Mouse (Mus musculus) kidney, adult 9 months (tissue): ENCODE measurements around the gene Frk.
A peak's percentile ranks its signal among the peaks of the same experiment; 100 is the strongest.
"Not testable (repeated sequence)": the region's sequence is repeated elsewhere in the genome, so short reads cannot be mapped to it uniquely, and the experiment has no call there.

ENCODE experiments used
- DNase-seq: peaks from one replicate; pipeline ENCODE4 v3.0.0; 2022

Gene Frk

DNA sequence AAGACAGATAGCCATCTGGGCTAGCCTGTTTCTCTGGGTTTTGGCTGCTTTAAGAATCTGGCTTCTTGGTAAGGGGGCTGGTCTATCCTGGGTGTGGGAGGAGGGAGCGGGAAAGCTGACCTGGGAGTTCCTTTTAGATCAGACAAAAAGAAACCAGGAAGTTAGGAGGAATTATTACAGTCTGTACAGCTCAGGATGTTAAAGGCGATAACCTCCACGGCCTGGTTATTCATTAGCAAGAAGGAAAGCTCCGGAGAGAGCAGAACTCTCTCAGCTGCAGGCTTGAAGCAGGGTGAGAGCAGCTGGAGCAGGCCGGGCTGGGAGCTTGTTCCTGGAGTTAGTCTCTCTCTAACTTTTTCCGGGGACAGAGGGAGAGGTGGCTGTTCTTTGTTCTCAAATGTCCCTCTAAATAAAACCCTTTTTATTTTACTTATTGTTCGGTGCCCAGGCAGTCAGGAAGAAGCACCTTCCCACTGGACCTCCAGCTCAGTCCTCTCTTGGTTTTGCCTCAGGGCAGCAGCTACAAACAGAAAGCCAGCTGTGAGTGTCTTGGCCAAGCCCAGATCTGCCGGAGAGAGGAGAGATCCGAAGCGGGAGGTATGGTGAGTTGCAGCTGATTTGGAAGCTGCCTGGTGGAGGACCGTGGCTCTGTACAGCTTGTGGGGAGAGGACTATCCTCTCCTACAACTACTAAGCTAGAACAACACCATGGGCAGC is at the start of gene Frk:
Frk (plus strand) TSS at position 103 of the 717 bp plus-strand sequence.
- peak; percentile 79 for DNase-seq

DNA sequence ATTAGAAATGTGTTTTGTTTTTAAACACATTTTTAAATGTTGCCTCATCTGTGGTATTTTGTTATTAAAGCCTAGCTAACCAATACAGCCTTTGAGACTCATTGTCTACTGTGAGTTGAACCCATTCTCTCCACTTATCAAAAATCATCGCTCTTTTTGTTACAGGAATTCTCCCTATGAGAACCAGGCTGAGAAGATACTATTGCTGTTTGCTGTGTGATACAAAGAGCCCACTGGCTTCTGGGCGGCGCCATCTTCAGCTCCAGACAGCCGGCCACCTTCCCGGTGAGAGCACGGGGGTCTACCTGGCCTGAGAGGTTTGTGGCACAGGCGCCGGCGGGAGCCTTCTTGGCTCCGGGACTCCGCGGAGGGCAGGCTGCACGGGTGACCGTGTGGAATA is 49.0 kb upstream of the Frk start:
- not testable (repeated sequence) for DNase-seq

DNA sequence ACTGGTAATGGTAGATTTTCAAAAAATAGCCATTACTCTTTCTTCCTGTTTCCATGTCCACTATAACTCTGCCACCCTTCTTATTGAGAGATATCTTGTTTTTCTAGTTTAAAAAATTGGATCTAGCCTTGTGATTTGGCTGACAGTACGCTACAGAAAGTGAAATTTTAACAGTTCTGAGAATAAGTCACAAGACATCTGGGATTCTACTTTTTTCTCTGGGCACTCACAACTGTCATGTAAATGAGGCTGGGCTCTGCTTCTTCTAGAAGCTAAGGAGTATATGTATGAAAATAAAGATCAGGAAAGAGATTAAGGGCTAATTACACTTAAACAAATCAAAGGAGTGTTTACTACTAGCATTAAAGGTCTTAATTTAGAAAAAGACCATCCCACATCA is 33.7 kb upstream of the Frk start:
- DNase-seq, result no peak

DNA sequence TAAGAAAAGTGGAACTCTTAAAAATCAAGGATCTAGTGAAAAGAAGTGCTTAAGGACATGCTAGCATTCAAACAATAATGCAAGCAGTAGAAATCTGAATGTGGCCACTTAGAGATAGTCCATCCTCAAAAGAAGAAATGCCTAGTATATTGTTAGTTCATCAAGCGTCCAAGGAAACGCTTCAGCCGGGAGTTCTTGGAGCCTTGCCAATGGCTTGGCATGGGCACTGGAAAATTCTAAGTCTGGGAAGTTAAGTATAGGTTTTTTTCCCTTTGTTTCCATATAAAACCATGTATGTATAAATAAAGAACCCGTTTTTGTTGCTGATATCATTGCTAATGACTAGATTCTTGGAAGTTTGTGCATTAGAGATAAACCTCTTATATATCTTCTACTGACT is 21.7 kb upstream of the Frk start:
- no peak for DNase-seq

DNA sequence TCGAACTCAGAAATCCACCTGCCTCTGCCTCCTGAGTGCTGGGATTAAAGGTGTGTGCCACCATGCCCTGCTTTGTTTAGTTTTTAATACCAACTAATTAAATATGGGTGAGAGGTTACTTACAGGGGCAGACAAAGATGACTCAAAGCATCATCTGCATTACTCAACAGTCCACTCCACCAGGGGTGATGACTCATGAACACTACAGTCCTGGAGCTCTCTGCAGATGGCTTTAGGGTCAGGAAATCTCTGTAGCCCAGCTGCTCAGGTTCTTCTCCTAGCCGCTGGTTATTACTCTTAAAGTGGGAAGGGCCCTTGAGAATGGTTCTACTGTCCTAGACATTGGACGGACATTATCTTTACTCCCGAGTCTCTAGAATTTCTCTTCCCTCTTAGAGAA is 18.9 kb upstream of the Frk start:
- DNase-seq, result no peak

DNA sequence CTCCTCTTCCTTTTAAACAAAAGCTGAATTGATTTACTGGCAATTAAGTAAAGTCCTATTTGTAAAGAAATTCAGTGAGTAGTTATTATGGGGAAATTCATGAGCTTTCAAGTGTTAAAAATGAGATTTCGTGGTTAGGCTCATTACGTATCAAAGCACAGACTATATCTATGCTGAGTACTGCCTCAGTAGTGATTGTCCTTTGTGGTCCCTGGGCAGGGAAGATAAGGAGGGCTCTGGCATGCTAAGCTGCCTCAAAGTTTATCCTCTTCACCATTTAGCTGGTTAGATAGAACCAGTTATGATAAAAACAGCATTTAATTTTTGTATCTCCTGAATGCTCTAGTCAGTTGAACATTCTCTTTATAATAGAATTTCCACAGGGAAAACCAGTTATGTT is 14.2 kb upstream of the Frk start:
- no peak for DNase-seq

DNA sequence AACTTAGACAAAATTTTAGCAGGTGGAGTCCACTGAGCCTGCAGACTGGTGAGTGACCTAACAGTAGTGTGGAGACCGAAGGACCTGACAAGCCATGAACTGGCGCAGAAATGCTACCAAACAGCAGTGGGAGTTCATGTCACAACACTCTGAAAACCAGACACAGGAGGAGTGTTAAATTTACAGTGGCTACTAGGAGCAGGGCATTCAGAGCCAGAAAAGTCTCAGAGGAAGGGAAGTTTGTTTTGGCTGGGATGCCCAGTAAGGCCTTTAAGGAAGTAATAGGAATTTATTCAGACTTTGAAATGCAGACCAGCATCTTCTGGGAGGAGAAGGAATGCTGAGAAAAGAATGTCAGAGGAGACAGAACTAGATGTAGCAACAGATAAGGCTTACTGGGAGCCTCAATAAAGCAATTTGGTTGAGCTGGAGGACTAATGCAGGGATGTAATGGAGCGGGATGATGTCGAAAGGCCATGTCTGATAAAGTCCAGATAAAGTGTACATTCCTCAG is 3.2 kb upstream of the Frk start:
- DNase-seq, result peak; percentile 13

DNA sequence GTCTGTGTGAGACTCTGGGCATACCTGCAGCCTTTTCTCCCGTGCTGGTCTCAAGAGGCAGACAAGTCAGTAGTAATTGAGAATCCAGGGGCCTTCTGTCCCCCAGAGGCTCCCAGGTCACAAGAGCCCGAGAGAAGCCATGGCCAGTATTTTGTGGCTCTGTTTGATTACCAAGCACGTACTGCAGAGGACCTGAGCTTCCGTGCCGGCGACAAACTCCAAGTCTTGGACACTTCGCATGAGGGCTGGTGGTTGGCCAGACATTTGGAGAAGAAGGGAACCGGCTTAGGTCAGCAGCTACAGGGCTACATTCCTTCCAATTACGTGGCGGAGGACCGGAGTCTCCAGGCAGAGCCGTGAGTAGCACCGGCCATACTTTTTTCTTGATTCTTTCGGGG is 814 bp downstream of the Frk start:
- DNase-seq, result peak; percentile 42

DNA sequence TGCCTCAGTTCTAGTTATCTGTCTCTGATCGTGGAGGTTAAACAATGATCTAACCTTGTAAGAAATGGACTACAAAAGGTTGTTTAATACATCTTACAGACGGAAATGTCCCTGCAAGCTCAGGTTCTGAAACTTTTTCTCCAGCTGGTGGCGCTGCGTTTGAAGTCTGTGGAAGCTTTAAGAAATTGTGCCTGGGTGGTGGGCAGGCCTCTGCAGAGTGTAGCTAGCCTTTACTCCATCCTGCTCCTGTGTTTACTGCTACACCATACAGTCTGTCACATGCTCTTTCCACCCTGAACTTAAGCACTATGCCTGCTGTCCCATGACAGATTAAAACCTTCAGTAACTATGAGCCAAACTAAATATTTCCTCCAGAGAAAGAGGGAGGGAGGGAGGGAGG is 1.9 kb downstream of the Frk start:
- peak; percentile 52 for DNase-seq

DNA sequence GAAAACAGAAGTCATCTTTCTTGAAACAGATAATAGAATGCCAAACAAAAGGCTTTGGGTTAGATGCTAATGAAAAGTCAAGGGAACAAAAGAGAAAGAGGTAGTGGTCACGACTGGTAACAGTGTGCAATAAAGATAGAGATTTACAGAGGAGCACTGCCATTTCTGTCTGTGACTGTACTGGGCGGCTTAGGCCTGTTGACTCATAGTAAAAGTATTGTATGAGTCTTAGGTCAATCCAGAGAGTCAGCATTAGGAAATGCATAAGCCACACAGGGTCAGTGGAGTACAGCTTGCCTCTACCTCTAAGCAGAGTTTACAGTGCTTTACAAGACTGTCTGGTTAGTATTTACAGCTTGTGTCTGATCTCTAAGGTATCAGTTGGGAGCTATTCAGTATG is 24.6 kb downstream of the Frk start:
- DNase-seq, result no peak

DNA sequence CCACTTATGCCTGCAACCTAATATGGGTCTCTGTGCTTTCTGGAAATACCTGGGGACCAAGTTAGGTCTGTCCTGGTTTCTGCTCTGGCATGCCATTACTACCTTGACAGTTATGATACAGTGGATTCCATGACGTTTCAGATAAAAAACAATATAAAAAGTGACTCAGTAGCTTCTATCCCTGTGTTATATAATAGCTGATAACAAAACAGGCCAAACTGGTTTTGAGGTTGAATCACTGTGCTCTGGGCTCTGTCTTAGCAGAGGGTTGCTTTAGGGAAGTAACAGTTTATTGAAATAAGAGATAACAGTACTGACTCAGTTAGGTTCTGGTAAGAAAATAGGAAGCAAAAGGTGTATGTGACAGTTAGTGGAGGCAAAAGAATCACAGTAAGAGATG is 25.4 kb downstream of the Frk start:
- no peak for DNase-seq

DNA sequence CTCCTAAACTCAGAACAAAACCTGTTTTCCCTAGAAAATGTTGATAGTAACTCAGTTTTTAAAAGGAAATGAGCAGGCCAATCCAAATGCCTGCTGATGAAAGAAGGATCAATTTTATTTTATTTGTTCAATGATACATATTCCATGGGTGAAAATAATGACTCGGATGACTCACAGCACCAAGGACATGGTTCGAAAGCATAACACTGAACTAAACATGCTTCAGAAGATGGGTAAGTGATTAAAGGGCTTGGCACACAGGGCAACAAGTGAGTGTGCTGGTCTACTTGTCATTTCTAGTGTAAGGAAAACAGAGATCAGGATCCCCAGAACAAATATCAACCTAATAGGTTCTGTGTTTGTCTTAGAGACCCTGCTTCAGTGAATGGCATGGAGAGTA is 26.1 kb downstream of the Frk start:
- DNase-seq, result no peak

DNA sequence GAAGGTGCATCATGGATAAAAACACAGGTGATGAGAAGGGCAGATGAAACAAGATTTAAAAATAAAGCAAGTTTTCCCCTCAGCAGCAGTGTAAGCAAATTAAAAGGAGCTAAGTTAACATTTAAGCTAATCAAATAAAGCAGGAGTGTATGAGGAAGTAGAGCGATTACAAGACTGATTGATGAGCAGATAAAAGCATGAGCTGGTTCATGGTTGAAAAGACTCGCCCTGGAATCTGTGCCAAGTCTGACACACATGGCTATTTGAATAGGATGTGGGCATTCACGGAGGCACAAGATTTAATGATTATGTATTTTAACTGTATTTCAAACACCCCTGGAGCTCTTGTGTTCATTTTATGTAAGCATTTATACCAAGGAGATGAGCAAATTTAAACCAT is 28.0 kb downstream of the Frk start:
- DNase-seq, result no peak

DNA sequence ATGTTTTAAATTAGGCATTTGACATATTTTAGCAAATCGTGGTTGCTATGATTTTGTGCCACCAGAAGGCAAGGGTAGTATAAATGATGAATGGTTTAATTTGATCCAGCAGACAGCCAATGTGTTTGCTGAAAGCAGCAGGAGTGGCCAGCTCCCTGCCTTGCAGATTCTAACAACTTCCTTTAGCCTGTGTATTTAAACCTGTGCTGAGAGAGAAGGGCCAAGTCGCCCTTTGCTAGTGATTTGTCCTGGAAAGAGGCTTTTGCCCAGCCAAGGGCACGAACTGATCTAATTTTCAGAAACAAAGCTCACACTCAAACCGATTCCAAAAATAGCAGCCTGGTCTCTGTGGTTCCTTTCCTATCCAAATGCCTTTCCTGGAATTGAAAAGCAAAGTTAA is 29.4 kb downstream of the Frk start:
- DNase-seq, result no peak

DNA sequence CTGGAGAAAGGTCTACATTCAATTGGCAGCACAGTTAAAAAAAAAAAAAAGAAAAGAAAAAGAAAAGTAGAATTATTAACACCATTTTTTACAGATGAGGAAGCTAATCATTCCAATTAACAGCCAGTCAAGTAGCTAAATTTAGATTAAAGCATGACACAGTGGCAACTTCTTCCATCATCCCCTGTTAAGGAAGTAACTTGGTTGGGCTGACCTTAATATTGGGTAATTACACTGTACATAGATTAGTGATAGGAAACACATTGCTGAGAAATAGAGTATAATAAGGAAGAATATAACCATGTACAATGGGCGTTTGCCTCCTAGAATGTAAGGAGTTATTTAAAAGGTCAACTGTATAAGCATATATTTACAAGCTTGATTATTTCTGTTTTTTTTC is 42.4 kb downstream of the Frk start:
- no peak for DNase-seq

DNA sequence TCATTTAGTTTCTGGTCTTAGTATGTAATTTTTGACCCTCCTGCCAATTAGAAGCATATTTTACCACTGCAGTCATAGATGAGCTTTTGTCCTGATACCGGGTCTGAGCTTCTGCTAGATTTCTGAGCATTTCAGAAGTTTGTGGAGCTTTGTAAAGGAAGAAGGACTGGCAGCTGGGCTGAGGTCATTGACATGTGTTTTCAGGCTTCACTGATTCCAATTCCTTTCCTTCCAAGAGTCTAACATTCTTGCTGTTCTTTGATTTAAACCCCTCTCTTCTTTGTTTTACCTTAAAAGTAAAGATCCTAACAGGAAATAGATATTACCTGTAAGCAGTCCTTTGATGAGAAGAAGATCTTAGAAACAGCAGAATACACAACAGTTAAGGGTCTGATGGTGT is 48.6 kb downstream of the Frk start:
- peak; percentile 22 for DNase-seq

DNA sequence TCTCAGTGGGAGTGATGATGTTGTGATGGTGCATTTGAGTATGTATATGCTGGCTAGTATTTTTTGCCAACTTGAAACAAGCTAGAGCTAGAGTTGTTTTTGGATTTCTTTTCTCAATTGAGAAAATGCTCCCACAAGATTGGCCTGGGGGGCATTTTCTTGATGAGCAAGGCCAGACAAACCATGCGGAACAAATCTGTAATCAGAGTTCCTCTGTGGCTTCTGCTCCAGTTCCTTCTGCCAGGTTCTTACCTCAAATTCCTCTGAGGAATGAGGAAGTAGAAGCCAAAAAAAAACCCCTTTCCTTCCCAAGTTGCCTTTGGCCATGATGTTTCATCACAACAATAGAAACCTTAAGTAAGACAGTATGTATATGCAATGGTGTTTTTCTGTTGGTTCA is 49.3 kb downstream of the Frk start:
- DNase-seq, result peak; percentile 20

DNA sequence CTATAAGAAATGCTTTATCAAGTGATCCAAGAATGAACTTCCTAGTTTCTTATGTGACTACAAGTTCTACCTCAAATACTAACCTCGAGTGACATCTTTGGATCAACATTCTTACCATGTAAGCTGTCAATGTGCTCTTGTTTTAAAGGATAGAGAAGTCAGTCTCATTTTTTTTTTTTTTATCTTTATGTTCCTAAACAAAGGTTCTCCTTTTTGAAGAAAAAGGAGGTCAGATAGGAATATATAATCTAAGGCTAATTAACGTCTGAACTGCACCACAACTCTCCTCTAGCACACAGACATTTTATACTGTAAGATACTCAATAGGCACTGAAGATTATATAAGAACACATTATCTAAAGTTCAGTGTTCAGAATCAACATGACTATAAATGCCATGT is 57.5 kb downstream of the Frk start:
- no peak for DNase-seq

DNA sequence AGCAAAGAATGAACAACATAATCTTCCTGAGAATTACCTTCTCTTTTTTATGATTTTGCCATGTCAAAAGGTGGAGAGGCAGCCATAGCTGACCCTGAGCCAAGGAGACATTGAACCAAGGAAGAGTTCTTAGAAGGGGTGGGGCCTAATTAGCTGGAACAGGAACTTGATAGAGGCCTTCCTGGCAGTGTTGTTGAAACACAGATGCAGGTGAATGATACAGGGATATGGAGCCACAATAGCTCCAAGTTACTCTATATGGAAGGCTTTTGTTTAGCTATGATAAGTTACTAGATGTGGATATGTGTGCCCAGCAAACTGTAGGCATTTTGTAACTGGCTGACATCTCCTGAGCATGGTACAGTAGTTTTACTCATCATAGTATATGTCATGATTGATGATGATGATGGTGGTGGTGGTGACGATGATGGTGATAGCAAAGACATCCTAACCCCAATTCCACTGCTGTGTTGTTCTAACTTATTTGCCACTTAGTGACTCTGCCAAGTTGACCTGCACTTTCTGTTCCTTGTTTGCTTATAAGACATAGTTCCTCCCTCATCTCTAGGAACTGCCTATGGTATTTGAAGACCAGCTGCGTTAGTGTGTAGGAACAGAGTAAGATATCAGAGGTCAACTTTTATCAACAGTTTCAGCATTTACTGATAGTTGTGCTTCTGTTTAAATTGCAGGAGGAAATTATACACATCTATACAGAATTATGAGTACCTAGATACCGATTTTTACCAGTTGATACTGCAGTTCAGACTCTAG is 58.7 kb downstream of the Frk start:
- no peak for DNase-seq

DNA sequence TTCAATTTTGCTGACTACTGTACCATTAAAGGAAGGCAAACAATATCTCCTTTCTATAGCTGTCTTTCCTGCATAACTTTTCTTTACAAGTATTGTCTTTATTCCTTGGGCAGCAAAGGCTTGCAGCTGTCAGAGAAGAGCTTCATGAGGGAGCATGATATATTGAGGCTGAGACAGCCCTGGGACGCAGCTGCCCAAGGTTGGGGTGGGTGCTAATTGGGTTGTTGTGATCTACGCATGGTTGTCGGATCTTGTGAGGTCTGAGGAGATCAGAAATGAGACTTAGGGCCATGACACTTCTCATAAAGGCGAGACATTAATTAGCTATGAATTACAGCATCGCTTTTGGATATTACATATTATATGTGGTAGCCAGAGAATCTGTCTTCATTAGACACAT is 67.4 kb downstream of the Frk start:
- DNase-seq, result no peak

DNA sequence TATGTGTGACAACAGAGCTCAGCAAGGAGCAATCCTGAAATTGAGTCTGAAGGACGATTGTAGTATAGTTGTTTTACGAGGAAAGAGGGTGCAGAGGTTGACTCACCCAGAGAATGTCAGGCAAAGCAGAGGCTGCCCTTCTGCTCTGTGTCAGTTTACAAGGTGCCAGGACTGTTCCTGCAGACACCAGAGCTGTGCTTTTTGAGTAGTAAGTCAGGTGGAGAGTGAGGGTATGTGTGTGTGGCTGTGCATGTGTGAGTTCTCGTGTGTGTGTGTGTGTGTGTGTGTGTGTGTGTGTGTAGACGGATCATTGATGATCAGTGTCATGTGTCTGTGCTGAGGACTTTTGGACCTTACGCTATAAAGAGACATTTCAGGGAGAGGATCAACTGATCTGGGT is 68.4 kb downstream of the Frk start:
- DNase-seq, result no peak

DNA sequence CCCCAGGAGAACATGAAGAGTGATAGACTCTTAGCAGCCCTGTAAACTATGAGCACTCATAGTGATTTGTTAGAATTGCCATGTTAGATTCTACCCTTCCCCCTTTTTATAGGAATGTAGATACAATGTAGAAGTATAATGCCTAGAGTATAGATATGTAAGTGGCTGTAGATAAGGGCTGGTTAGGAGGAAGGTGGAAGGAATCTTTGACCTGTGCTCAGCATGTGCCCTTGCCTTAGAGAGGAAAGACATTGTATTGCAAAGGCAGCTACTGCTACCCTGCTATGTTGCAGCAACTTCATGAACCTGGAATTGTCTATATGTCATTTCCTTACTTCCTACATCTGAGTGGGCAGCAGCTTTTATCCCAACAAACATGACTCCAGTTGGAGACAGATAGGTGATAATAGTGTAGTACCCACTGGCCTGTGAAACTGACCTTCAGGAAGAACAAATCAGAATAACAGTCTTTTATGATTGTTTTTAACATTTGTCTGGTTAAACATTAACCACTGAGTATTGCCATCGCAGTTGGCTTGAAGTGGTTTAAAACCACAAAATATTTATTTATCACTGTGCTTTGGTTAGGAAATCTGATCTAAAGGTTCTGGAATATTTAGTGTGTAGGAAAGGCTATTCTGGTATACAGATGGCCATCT is 80.4 kb downstream of the Frk start:
- peak; percentile 6 for DNase-seq

DNA sequence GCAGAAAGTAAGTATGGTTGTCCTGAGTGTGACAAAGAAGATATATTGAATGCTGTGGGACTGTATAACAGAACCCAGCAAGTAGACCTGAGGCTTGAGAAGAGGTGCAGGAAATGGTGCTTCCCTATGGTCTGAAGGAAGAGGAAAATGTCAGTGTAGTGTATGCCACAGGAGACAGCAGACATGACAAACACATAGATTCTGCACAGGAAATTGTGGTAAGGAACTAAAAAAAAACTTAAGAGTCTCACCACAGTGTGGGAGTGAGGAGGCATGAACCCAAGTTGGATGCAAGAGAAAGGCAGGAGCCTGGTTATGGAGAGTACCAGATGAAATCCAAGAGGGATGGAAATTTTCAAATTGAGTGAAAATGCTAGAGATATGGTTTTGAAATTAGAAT is 132.3 kb downstream of the Frk start:
- DNase-seq, result no peak

DNA sequence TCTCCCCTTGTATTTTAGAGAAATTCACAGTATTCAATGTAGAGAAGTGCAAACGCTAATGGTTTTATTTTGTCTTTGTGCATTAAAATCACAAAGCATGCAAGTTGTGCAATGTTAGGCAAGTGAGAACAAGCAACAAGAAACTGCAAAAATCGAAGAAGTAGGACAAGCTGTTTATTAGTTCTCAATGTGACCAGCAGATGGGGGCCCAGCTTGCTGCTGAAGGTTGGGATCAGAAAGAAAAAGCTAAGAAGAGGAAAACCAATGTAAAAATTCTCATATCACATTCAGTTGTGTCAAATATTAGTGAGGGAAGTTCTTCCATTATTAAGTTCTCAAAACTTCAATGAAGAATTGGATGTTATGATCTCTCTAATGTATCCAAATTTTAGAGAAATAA is 134.0 kb downstream of the Frk start:
- DNase-seq, result peak; percentile 3
